Mouse (Mus musculus) spleen, adult 2 months (tissue): ENCODE measurements at regions not wholly inside any gene's neighbourhood (a gene's known extent, or its start where the extent isn't known, plus 50 kb on each side); places are given as distances from the start of the nearest gene placed in this dataset.

Experiments
- CTCF ChIP-seq: fragments of 200-500 bp; IDR thresholded peaks from 2 replicates; pipeline ENCODE4 v1.5.1; 2011; ENCODE audit warnings: mild to moderate bottlenecking, inconsistent platforms; ENCODE audit not compliant: insufficient read depth, insufficient read length, insufficient replicate concordance; ENCODE audit errors: extremely low read depth
- POLR2A ChIP-seq: fragments of 200-500 bp; IDR thresholded peaks from 2 replicates; pipeline ENCODE4 v1.6.1; 2011; ENCODE audit warnings: low read depth, low read length, inconsistent platforms

DNA sequence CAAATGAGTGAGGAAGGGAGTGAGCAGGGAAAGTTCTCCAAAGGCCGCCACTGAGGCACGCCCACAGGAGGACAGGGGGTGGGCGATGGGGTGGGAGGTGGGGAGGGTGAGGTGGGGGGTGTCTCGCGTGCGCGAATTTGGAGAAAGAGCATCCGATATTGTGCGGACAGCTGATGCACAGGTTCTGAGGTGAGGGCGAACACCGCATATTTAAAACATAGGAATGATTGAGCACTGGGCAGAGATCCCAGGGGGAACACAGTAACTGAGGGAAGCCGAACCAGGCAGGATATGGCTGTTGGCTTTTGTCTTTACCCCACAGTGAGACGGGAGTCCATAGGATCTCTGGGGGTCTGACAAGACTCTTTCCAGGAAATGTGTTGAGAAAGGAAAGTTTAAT, 163.8 kb downstream of the Clic5 start:
- TF ChIP-seq POLR2A (no peak), CTCF (no peak)
